Mouse (Mus musculus): ENCODE results near the gene Flot1. TPM values are rescaled to one million over a fixed set of nuclear protein-coding genes. Genes with fewer than 3 reads are reported as not detected.
A peak's percentile ranks its signal among the peaks of the same experiment; 100 is the strongest.

Gene Flot1
- polyA plus RNA-seq, 1 experiment from 2014 or later = 141 TPM

GRCm38 (mm10) chr17:35825109-35825850, 2.2 kb downstream of the Flot1 start:
- WGBS = 95% methylated on average over 13 of the region's 13 CpGs
- Histone ChIP-seq H3K4me1 (peaks cover 52% of the 10 kb centered on the region), H3K36me3 (peaks cover 31% of the 10 kb centered on the region), H3K9me3 (replicated peaks) (no peaks in the 10 kb centered on the region), H3K4me3 (replicated peaks) (no peak overlapping the region), H3K9ac (replicated peaks) (no peak overlapping the region), H3K4me2 (peak overlapping the region; percentile 2; the same call in 1 of the 2 replicates), H3K27me3 (replicated peaks) (no peaks in the 10 kb centered on the region), H3K27ac (replicated peaks) (no peak overlapping the region)
- no peak for ATAC-seq (ENCODE audit: low FRiP score)

DNA sequence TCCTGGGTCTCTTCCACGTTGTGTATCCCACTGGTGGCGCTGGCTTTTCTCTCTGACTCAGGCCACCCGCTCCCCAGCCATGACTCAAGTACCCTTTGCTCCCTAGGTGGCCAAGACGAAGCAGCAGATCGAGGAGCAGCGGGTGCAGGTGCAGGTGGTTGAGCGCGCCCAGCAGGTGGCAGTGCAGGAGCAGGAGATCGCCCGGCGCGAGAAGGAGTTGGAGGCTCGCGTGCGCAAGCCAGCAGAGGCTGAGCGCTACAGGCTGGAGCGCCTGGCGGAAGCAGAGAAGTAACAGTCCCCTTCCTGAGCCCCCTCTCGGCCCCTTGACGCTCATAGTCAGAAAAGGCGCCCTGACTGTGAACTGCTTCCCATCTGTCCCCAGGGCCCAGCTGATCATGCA, 6.7 kb downstream of the Flot1 start:
- 3% methylated on average over 21 of the region's 21 CpGs for WGBS
- Histone ChIP-seq H3K4me1 (peaks cover 41% of the 10 kb centered on the region), H3K27ac (replicated peaks) (no peak overlapping the region), H3K4me3 (replicated peaks) (0 out of 2 replicates have a peak overlapping the region, but pooled peaks have one; percentile 6), H3K36me3 (peaks cover 68% of the 10 kb centered on the region), H3K9me3 (replicated peaks) (no peaks in the 10 kb centered on the region), H3K9ac (replicated peaks) (peak overlapping the region; percentile 30; the same call in 1 of the 2 replicates), H3K27me3 (replicated peaks) (no peaks in the 10 kb centered on the region), H3K4me2 (peak overlapping the region; percentile 28)
- ATAC-seq (ENCODE audit: low FRiP score) = peak; percentile 55

- no peak for ATAC-seq (ENCODE audit: low FRiP score)
- peaks cover 63% of the 10 kb centered on the region for H3K36me3 ChIP-seq
- 0 out of 2 replicates have a peak overlapping the region, but pooled peaks have one; percentile 28 for H3K27ac ChIP-seq (replicated peaks)
- H3K27me3 ChIP-seq (replicated peaks) = no peaks in the 10 kb centered on the region
- H3K9ac ChIP-seq (replicated peaks) = no peak overlapping the region
- 61% methylated on average over 8 of the region's 8 CpGs for WGBS
- no peaks in the 10 kb centered on the region for H3K9me3 ChIP-seq (replicated peaks)
- H3K4me1 ChIP-seq = peaks cover 50% of the 10 kb centered on the region
- H3K4me3 ChIP-seq (replicated peaks) = no peak overlapping the region
- H3K4me2 ChIP-seq = no peak overlapping the region
Observed at GRCm38 (mm10) chr17:35832400-35833238, 9.6 kb downstream of the Flot1 start.

DNA sequence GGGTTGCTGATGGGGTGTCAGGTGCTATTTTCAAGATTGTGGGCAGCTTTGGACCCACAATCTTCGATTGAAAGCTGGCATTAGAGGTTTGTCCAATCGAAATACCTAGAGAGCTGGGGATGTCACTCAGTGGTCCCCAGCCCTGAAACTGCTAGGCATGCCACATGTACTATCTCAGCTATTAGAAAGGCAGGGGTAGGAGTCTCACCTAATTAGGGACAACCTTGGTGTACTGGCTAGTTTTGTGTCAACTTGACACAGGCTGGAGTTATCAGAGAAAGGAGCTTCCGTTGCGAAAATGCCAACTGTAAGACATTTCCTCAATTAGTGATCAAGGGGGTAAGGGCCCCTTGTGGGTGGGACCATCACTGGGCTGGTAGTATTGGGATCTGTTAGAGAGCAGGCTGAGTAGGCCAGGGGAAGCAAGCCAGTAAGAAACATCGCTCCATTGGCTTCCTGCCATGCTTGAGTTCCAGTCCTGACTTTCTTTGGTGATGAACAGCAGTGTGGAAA, 10.3 kb downstream of the Flot1 start:
- no peak for ATAC-seq (ENCODE audit: low FRiP score)
- H3K4me2 ChIP-seq = peak overlapping the region; percentile 71; the same call in 1 of the 2 replicates
- H3K27ac ChIP-seq (replicated peaks) = 0 out of 2 replicates have a peak overlapping the region, but pooled peaks have one; percentile 9
- H3K4me3 ChIP-seq (replicated peaks) = no peak overlapping the region
- H3K9me3 ChIP-seq (replicated peaks) = no peaks in the 10 kb centered on the region
- peaks cover 50% of the 10 kb centered on the region for H3K4me1 ChIP-seq
- H3K36me3 ChIP-seq = peaks cover 56% of the 10 kb centered on the region
- no peaks in the 10 kb centered on the region for H3K27me3 ChIP-seq (replicated peaks)
- H3K9ac ChIP-seq (replicated peaks) = no peak overlapping the region
- WGBS = 32% methylated on average over 5 of the region's 5 CpGs

- Histone ChIP-seq H3K27me3 (replicated peaks) (no peaks in the 10 kb centered on the region), H3K4me2 (peak overlapping the region; percentile 71), H3K4me3 (replicated peaks) (no peak overlapping the region), H3K27ac (replicated peaks) (0 out of 2 replicates have a peak overlapping the region, but pooled peaks have one; percentile 9), H3K4me1 (peaks cover 50% of the 10 kb centered on the region), H3K36me3 (peaks cover 56% of the 10 kb centered on the region), H3K9me3 (replicated peaks) (no peaks in the 10 kb centered on the region), H3K9ac (replicated peaks) (no peak overlapping the region)
- 56% methylated on average over 5 of the region's 5 CpGs for WGBS
- no peak for ATAC-seq (ENCODE audit: low FRiP score)
Observed at GRCm38 (mm10) chr17:35833894-35834293, 10.9 kb downstream of the Flot1 start.

GRCm38 (mm10) chr17:35834696-35835422, 11.8 kb downstream of the Flot1 start:
- peak overlapping the region; percentile 70 for H3K4me3 ChIP-seq (replicated peaks)
- H3K27me3 ChIP-seq (replicated peaks) = no peaks in the 10 kb centered on the region
- peaks cover 53% of the 10 kb centered on the region for H3K4me1 ChIP-seq
- H3K36me3 ChIP-seq = peaks cover 56% of the 10 kb centered on the region
- H3K27ac ChIP-seq (replicated peaks) = no peak overlapping the region; the same call in 1 of the 2 replicates
- 69% methylated on average over 26 of the region's 26 CpGs for WGBS
- peak overlapping the region; percentile 71 for H3K4me2 ChIP-seq
- 0 out of 2 replicates have a peak overlapping the region, but pooled peaks have one; percentile 17 for H3K9ac ChIP-seq (replicated peaks)
- H3K9me3 ChIP-seq (replicated peaks) = no peaks in the 10 kb centered on the region
- ATAC-seq (ENCODE audit: low FRiP score) = no peak

GRCm38 (mm10) chr17:35835424-35836140, 12.6 kb downstream of the Flot1 start:
- ATAC-seq (ENCODE audit: low FRiP score) = no peak
- Histone ChIP-seq H3K36me3 (peaks cover 52% of the 10 kb centered on the region), H3K9me3 (replicated peaks) (no peaks in the 10 kb centered on the region), H3K4me2 (peak overlapping the region; percentile 71), H3K4me3 (replicated peaks) (peak overlapping the region; percentile 70), H3K9ac (replicated peaks) (peak overlapping the region; percentile 96; the same call in 1 of the 2 replicates), H3K27ac (replicated peaks) (no peak overlapping the region), H3K4me1 (peaks cover 46% of the 10 kb centered on the region), H3K27me3 (replicated peaks) (no peaks in the 10 kb centered on the region)
- 78% methylated on average over 26 of the region's 26 CpGs for WGBS

DNA sequence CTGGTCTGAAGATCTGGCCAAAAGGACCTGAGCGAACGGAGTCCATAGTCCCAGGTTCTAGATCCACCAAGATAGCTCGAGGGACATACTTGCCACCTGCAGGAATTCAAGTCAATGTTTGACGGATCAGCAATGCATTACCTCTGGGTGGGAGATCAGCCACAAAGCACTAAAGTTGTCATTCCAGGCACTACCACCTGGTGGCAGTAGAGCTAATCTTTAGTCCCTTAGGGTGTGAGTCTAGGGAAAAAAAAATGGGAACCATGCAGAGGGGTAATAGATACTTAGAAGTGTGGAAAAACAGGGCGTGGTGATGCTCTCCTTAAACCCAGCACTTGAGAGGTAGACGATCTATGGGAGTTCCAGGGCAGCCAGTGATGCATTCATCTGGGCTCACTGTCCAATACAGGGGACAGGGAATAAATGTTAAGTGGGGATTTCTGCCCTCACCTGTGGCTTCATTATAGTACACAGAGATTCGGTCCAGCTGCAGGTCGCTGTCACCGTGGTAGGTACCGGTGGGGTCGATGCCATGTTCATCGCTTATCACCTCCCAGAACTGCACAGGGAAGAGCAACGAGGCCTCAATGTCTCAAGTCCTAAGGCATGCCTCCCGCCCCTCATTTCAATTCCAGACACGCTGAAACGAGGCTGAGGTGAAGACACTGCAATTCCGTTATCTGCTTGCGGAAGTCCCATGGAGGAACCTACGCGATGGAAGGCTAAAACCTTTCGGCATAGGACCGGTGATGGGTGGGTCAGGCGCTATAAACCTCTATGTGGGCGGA, 13.3 kb downstream of the Flot1 start:
- H3K9ac ChIP-seq (replicated peaks) = peak overlapping the region; percentile 96
- H3K4me3 ChIP-seq (replicated peaks) = peak overlapping the region; percentile 70
- H3K27me3 ChIP-seq (replicated peaks) = no peaks in the 10 kb centered on the region
- 8% methylated on average over 24 of the region's 24 CpGs for WGBS
- peaks cover 44% of the 10 kb centered on the region for H3K4me1 ChIP-seq
- peak overlapping the region; percentile 96 for H3K27ac ChIP-seq (replicated peaks)
- H3K9me3 ChIP-seq (replicated peaks) = no peaks in the 10 kb centered on the region
- peaks cover 49% of the 10 kb centered on the region for H3K36me3 ChIP-seq
- peak overlapping the region; percentile 71 for H3K4me2 ChIP-seq
- peak; percentile 6; the same call in 1 of the 2 replicates for ATAC-seq (ENCODE audit: low FRiP score)

DNA sequence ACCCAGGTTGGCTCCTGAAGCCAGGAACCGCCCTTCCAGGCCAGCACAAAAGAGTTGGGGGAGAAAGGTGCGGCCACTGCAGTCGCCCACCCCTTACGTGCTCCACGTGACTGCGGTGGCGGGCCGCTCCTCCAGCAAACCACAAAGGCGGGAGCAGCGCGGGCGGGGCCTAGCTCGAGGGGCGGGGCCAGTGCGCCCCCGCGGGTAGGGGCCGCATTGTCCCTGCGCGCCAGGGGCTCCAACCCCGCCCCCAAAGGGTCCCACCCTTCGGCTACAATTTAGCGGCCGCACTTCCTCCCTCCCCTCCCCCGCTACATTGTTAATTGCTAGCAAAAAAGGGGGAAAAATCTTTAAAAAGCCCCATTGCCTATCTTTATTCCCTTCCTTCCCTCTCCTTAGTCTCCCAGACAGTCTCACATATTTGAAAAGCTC, 14.0 kb downstream of the Flot1 start:
- H3K4me2 ChIP-seq = peak overlapping the region; percentile 71
- peak overlapping the region; percentile 96 for H3K9ac ChIP-seq (replicated peaks)
- 1% methylated on average over 25 of the region's 25 CpGs for WGBS
- peak overlapping the region; percentile 96 for H3K27ac ChIP-seq (replicated peaks)
- peak overlapping the region; percentile 70 for H3K4me3 ChIP-seq (replicated peaks)
- H3K4me1 ChIP-seq = peaks cover 47% of the 10 kb centered on the region
- ATAC-seq (ENCODE audit: low FRiP score) = peak; percentile 51
- H3K9me3 ChIP-seq (replicated peaks) = no peaks in the 10 kb centered on the region
- H3K27me3 ChIP-seq (replicated peaks) = no peaks in the 10 kb centered on the region
- peaks cover 44% of the 10 kb centered on the region for H3K36me3 ChIP-seq

DNA sequence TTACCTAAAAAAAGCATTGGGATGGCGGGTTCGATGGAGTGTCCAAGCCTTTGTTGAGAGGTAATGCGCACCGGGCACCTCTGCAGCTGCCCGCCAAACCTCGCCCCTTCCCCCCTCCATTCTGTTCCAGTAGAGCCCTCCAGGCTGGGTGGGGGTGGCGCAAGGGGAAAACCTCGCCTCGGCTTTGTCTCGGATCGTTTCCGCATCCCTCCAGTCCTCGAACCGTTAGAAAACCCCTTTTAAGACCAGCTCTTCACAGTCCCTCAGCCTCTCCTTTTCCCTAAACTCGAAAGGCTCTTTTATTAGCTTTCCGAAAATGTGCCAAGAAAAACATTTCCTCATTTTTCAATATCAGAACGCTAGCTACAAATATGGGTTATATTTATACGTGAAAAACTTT, 14.5 kb downstream of the Flot1 start:
- no peaks in the 10 kb centered on the region for H3K27me3 ChIP-seq (replicated peaks)
- H3K36me3 ChIP-seq = peaks cover 39% of the 10 kb centered on the region
- ATAC-seq (ENCODE audit: low FRiP score) = peak; percentile 12; the same call in 1 of the 2 replicates
- H3K4me3 ChIP-seq (replicated peaks) = peak overlapping the region; percentile 70
- no peaks in the 10 kb centered on the region for H3K9me3 ChIP-seq (replicated peaks)
- peak overlapping the region; percentile 96 for H3K27ac ChIP-seq (replicated peaks)
- WGBS = under 1% methylated on average over 18 of the region's 18 CpGs
- peaks cover 52% of the 10 kb centered on the region for H3K4me1 ChIP-seq
- H3K9ac ChIP-seq (replicated peaks) = peak overlapping the region; percentile 96
- peak overlapping the region; percentile 71 for H3K4me2 ChIP-seq

All from neural tube, embryonic 15.5 days (tissue).